Mouse (Mus musculus): ENCODE results near the gene Enkur.

Gene Enkur

GRCm38 (mm10) chr2:21187576-21187975 lies 17.6 kb downstream of the Enkur start:
- no peak for DNase-seq (ENCODE audit: low spot score)

- no peak for DNase-seq (ENCODE audit: low spot score)
Measured at GRCm38 (mm10) chr2:21182811-21183210, 22.4 kb downstream of the Enkur start.

- no peak for DNase-seq (ENCODE audit: low spot score)
Measured at GRCm38 (mm10) chr2:21179136-21179535, 26.0 kb downstream of the Enkur start.

- DNase-seq (ENCODE audit: low spot score) = no peak
Measured at GRCm38 (mm10) chr2:21172797-21173196, 32.4 kb downstream of the Enkur start.

- peak; percentile 11 for DNase-seq (ENCODE audit: low spot score)
Measured at GRCm38 (mm10) chr2:21167916-21168315, 37.2 kb downstream of the Enkur start.

- no peak for DNase-seq (ENCODE audit: low spot score)
Measured at GRCm38 (mm10) chr2:21164296-21164695, 40.9 kb downstream of the Enkur start.

- DNase-seq (ENCODE audit: low spot score) = no peak
Measured at GRCm38 (mm10) chr2:21153469-21153868, 51.7 kb downstream of the Enkur start.

GRCm38 (mm10) chr2:21147169-21147568 lies 58.0 kb downstream of the Enkur start:
- no peak for DNase-seq (ENCODE audit: low spot score)

GRCm38 (mm10) chr2:21146486-21146885 lies 58.7 kb downstream of the Enkur start:
- DNase-seq (ENCODE audit: low spot score) = no peak

GRCm38 (mm10) chr2:21142616-21143015 lies 62.5 kb downstream of the Enkur start:
- no peak for DNase-seq (ENCODE audit: low spot score)

- DNase-seq (ENCODE audit: low spot score) = peak; percentile 71
Measured at GRCm38 (mm10) chr2:21142204-21142580, 63.0 kb downstream of the Enkur start.

- DNase-seq (ENCODE audit: low spot score) = peak; percentile 50
Measured at GRCm38 (mm10) chr2:21141520-21142203, 63.5 kb downstream of the Enkur start.

- DNase-seq (ENCODE audit: low spot score) = no peak
Measured at GRCm38 (mm10) chr2:21141189-21141519, 64.0 kb downstream of the Enkur start.

Data from testis, postnatal 14 days (tissue).